Mouse (Mus musculus) heart, postnatal 0 days (tissue): Measurements from ENCODE around the gene Slc36a4. TPM values are rescaled to one million over a fixed set of nuclear protein-coding genes. Genes with fewer than 3 reads are reported as not detected.

ENCODE experiments used
- ATAC-seq: fragments of 200-750 bp; cut with Nextera tagmentation; 2 replicates; pipeline ENCODE4 v1.8.0; 2017; ENCODE audit warnings: low read depth, moderate number of reproducible peaks, moderate library complexity; ENCODE audit not compliant: insufficient read depth
- DNase-seq: peaks from one replicate; pipeline ENCODE4 v3.0.0-alpha.2; 2016; ENCODE audit warnings: low spot score
- H3K27ac ChIP-seq: fragments of 300-500 bp; sonication (generic); 2 replicates; pipeline ENCODE4 v1.5.1; 2014; ENCODE audit warnings: low read depth, mild to moderate bottlenecking
- H3K27me3 ChIP-seq: fragments of 300-500 bp; sonication (generic); 2 replicates; pipeline ENCODE4 v1.6.1; 2014; ENCODE audit warnings: low read length, mixed read lengths; ENCODE audit not compliant: control insufficient read depth, insufficient read depth
- H3K36me3 ChIP-seq: fragments of 300-500 bp; sonication (generic); replicated peaks from 2 replicates; pipeline ENCODE4 v1.6.1; 2014; ENCODE audit warnings: low read length, mixed read lengths; ENCODE audit not compliant: control insufficient read depth, insufficient read depth
- H3K4me1 ChIP-seq: fragments of 300-500 bp; sonication (generic); 2 replicates; pipeline ENCODE4 v1.6.1; 2014; ENCODE audit warnings: antibody characterized with exemption; ENCODE audit not compliant: control insufficient read depth, insufficient read depth
- H3K4me2 ChIP-seq: fragments of 300-500 bp; sonication (generic); 2 replicates; pipeline ENCODE4 v1.6.1; 2014; ENCODE audit warnings: low read depth, mild to moderate bottlenecking, low read length, moderate library complexity
- H3K4me3 ChIP-seq: fragments of 300-500 bp; sonication (generic); 2 replicates; pipeline ENCODE4 v1.5.1; 2014; ENCODE audit warnings: low read depth, low read length
- H3K9ac ChIP-seq: fragments of 300-500 bp; sonication (generic); replicated peaks from 2 replicates; pipeline ENCODE4 v1.6.1; 2014; ENCODE audit warnings: low read depth, low read length, mixed read lengths
- H3K9me3 ChIP-seq: fragments of 300-500 bp; sonication (generic); replicated peaks from 2 replicates; pipeline ENCODE4 v1.6.1; 2016; ENCODE audit warnings: low read length; ENCODE audit not compliant: control insufficient read depth
- CTCF ChIP-seq: IDR thresholded peaks from 2 replicates; pipeline ENCODE4 v1.5.1; 2016; ENCODE audit warnings: antibody characterized with exemption, control low read depth, low read depth
- EP300 ChIP-seq: IDR thresholded peaks from 2 replicates; pipeline ENCODE4 v1.6.1; 2016; ENCODE audit warnings: antibody characterized with exemption, low read depth
- WGBS: fragments of 180-500 bp; shearing (Covaris S2); extraction: QIAGEN DNeasy Blood & Tissue Kit; methylation state at CpG from one replicate; pipeline ENCODE4 v1.1.7; 2014; 5-methylcytosine and 5-hydroxymethylcytosine counted together
- polyA plus RNA-seq: library from polyadenylated mRNA; unstranded; fragments of >200 nt; fragmentation: Nextera tagmentation; extraction: Ambion mirVana; gene quantifications from 2 replicates; pipeline ENCODE4 v1.2.1, GENCODE M21; 2015
- total RNA-seq: library from RNA; depleted of rRNA; stranded (reverse); fragments of >200 nt; gene quantifications from 2 replicates; pipeline ENCODE4 v1.2.3, GENCODE M21; 2014; ENCODE audit warnings: low replicate concordance

Gene Slc36a4
- total and polyA plus RNA-seq, 2 experiments from 2014 or later = 5.8 to 10.5 TPM

DNA sequence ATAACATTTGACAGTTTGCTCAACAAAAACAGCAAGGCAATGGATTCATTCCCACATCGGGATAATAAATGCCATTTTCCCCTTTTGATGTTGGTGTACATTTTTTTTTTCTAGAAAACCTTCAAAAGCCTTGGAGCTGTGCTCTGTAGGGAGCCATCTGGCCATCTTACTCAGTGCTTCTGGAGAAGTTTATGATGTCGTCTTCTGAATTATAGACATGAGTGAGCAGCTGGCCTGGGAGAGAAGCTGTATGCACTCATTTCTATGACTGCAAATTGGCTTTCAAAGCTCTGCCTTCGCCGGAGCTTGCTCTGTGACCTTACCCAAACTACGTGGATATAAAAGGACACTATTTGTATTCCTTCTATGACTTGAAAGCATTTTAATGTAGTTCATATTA lies 56.8 kb downstream of the Slc36a4 start:
- H3K4me1 ChIP-seq = no peaks in the 10 kb centered on the region
- no peak overlapping the region for H3K27ac ChIP-seq
- no peaks in the 10 kb centered on the region for H3K36me3 ChIP-seq
- H3K4me2 ChIP-seq = no peak overlapping the region
- no peak overlapping the region for H3K9ac ChIP-seq
- WGBS = 83% methylated on average over 5 of the region's 5 CpGs
- H3K27me3 ChIP-seq = no peaks in the 10 kb centered on the region
- no peaks in the 10 kb centered on the region for H3K9me3 ChIP-seq
- no peak for DNase-seq
- H3K4me3 ChIP-seq = no peak overlapping the region
- ATAC-seq = no peak
- TF ChIP-seq CTCF (no peak), EP300 (no peak)

DNA sequence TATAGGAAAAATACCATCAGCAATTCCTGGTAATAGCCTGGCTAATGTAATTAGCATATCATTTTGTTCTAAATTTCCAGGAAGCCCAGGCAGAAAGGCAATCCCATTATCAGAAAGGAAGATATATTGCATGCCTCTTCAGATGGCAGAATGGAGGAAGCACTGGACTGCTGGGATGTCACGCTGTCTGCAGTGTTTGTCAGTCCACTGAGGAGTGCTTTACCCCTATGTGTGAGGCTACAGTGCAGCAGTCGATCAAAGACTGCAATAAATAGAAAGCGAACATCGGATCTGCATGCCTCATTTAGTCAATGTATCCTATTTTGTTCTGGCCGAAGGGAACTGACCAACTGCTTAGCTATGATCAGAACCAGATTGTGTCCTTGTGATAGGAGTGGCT lies 57.3 kb downstream of the Slc36a4 start:
- WGBS = 78% methylated on average over 5 of the region's 5 CpGs
- Histone ChIP-seq H3K36me3 (no peaks in the 10 kb centered on the region), H3K9me3 (no peaks in the 10 kb centered on the region), H3K9ac (no peak overlapping the region), H3K27me3 (no peaks in the 10 kb centered on the region), H3K4me3 (no peak overlapping the region), H3K27ac (no peak overlapping the region), H3K4me2 (no peak overlapping the region), H3K4me1 (no peaks in the 10 kb centered on the region)
- ATAC-seq (no peak), DNase-seq (no peak)
- TF ChIP-seq EP300 (no peak), CTCF (no peak)

DNA sequence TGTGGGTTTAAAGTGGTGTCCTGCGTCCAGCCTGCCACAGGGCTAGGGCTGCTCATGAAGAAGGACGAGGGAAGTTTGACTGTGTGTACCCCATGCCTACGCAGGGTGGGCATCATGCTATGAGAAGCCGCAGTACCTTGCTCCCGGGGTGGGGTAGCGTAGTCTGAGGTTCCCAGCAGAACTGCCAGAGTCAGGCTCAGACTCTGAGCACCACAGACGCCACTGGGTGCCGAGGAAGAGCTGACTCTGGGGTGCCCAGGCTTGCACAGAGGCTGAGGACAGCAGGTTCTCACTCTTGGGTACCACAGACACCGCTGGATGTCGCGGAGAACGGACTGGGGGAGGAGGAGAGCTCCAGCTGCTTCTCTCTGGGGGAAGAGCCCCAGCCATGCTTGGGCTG lies 63.2 kb downstream of the Slc36a4 start:
- Histone ChIP-seq H3K9ac (no peak overlapping the region), H3K9me3 (no peaks in the 10 kb centered on the region), H3K4me2 (no peak overlapping the region), H3K27ac (no peak overlapping the region), H3K27me3 (no peaks in the 10 kb centered on the region), H3K4me1 (no peaks in the 10 kb centered on the region), H3K4me3 (no peak overlapping the region), H3K36me3 (no peaks in the 10 kb centered on the region)
- WGBS = 86% methylated on average over 12 of the region's 12 CpGs
- DNase-seq (no peak), ATAC-seq (no peak)
- TF ChIP-seq EP300 = no peak

DNA sequence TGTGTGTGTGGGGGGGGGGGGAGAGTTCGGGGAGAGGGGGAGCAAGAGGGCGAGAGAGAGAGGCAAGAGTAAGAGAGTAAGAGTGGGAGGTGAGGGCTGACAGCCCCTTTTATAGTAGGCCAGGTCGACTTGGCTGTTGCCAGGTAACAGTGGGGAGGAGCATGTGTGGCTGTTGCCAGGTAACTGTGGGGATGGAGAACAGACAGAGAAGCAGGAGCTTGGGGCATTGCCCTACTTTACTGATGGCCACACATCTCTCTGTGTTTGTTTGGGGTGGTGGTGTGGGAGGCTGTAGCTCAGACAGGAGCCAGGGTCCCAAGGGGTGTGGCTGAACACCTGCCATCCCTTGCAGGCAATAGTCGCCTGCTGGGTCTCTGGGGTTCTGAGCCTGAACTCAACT lies 63.9 kb downstream of the Slc36a4 start:
- Histone ChIP-seq H3K4me2 (no peak overlapping the region), H3K9me3 (no peaks in the 10 kb centered on the region), H3K9ac (no peak overlapping the region), H3K4me3 (no peak overlapping the region), H3K27me3 (no peaks in the 10 kb centered on the region), H3K4me1 (no peaks in the 10 kb centered on the region), H3K36me3 (no peaks in the 10 kb centered on the region), H3K27ac (no peak overlapping the region)
- TF ChIP-seq EP300 (no peak), CTCF (no peak)
- ATAC-seq (no peak), DNase-seq (no peak)
- 58% methylated on average over 2 of the region's 4 CpGs for WGBS

DNA sequence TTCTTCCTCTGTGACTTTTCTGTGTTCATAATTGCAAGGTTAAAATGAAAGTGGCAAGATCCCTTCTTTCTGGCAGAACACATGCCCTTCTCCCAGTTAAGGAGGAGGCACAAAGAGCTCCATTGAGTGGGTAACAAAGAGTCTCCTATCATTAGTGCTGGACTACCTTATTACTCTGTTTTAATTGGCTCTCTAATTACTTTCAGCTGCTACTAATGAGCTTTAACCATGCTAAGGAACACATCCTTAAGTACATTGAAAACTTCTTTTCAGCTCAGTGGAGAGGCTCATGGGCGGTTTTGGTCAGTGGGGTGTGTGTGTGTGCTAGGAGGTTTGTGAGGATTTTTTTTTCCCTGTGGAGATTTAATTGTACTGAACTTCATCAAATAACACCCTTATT lies 65.4 kb downstream of the Slc36a4 start:
- 88% methylated on average over 1 of the region's 1 CpGs for WGBS

DNA sequence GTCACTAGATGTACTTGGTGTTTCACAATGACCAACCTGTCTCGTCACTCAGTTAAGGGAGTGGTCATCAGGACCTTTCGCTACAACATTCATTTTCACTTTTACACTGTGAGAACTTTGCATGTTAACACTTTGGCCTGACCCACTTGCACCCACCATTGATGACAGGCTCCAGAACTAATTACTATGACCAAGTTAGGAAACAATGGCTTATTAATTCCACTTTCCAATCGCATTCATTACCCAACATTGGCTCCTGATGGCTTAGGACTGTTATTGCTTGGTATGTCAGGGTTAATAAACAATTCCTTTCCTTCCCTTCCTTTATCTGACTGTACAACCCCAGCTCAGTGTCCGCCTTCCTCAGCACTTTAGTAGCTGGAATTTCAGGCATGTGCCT lies 72.4 kb downstream of the Slc36a4 start:
- DNase-seq = no peak
- Histone ChIP-seq H3K4me1 (no peaks in the 10 kb centered on the region), H3K9me3 (no peaks in the 10 kb centered on the region), H3K9ac (no peak overlapping the region), H3K4me3 (no peak overlapping the region), H3K27ac (no peak overlapping the region), H3K36me3 (no peaks in the 10 kb centered on the region), H3K4me2 (no peak overlapping the region), H3K27me3 (no peaks in the 10 kb centered on the region)
- no peak for ATAC-seq
- WGBS = 46% methylated on average over 4 of the region's 4 CpGs
- TF ChIP-seq CTCF (no peak), EP300 (no peak)

More for the DNA sequence above, 65.4 kb downstream of the Slc36a4 start:
- Histone ChIP-seq H3K4me2 (no peak overlapping the region), H3K4me1 (no peaks in the 10 kb centered on the region), H3K9me3 (no peaks in the 10 kb centered on the region), H3K27me3 (no peaks in the 10 kb centered on the region), H3K36me3 (no peaks in the 10 kb centered on the region), H3K9ac (no peak overlapping the region), H3K4me3 (no peak overlapping the region), H3K27ac (no peak overlapping the region)
- ATAC-seq (no peak), DNase-seq (no peak)
- no peak for TF ChIP-seq CTCF
- TF ChIP-seq EP300 = no peak
